Mouse (Mus musculus) c-Kit-positive CD71-positive TER-119-positive erythroid progenitor cells, embryonic 14.5 days (primary cell): ENCODE data around the gene Agrp.

ENCODE experiments used
- DNase-seq: peaks from one replicate; pipeline ENCODE4 v3.0.0-alpha.2; 2013; ENCODE audit warnings: low spot score

Gene Agrp

GRCm38 (mm10) chr8:105549506-105549905, 87.7 kb downstream of the Agrp start:
- no peak for DNase-seq

- no peak for DNase-seq
Measured at GRCm38 (mm10) chr8:105546384-105547350, 90.5 kb downstream of the Agrp start.

GRCm38 (mm10) chr8:105545249-105545648, 91.9 kb downstream of the Agrp start:
- DNase-seq: no peak

DNA sequence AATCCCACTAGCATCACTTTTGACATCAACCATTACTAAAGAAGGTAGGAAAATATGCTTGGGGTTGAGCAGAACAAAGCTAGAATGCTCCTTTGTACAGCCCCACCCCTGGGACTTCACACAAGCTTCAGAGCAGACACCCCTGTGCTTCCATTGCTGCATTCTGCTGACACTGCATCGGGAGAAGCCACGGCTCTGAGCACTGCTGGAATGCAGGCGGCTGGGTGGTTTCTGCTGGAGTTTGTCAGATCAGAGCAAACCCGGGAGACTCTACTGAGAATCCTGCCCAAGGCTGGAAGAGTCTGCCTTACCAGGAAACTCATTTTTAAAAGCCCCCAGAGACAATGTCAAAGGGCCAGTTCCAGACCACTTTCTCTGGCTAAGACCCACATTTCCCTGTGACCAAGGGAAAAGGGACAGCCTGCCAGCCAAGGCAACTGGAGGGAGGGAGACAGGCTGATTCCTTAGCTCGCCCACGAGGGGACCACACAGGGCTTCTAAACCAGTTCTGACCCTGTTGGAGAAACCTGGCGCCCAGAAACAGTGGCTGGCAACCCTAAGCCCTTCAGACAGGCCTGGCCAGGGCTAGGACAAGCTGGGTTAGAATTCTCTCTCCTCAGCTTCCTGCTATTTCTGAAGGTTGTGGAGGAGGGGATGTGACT, 92.5 kb downstream of the Agrp start:
- DNase-seq: no peak

GRCm38 (mm10) chr8:105543703-105544102, 93.5 kb downstream of the Agrp start:
- no peak for DNase-seq

- DNase-seq: no peak
Measured at GRCm38 (mm10) chr8:105542808-105543207, 94.4 kb downstream of the Agrp start.

DNA sequence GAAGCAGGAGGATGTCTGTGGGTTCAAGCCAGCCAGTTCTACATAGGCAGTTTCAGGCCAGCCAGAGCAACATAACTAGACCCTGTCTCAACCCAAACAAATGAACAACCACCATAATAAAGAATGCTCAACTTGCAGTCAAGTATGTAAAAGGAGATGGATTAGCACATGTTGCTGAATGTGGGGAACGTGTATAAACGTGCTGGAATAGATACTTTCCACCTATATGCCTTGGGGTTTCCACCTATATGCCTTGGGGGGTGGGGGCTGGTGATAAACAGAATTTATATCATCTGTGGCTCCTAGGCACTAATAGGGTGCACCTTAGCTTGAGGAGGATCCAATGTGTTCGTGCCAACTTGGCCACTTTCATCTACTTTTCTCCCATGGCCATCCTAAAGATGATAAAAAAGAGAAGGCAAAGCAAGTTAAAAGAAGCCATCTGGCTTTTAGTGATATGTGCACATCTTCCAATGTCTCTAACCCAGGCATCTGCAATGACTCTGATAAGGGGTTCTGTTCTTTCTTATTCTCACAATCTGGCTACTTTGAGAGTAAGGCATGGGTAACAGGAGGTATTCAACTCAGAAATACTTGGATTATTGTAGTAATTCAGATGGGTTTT, 95.0 kb downstream of the Agrp start:
- peak; percentile 81 for DNase-seq

GRCm38 (mm10) chr8:105538940-105539339, 98.3 kb downstream of the Agrp start:
- DNase-seq: no peak

DNA sequence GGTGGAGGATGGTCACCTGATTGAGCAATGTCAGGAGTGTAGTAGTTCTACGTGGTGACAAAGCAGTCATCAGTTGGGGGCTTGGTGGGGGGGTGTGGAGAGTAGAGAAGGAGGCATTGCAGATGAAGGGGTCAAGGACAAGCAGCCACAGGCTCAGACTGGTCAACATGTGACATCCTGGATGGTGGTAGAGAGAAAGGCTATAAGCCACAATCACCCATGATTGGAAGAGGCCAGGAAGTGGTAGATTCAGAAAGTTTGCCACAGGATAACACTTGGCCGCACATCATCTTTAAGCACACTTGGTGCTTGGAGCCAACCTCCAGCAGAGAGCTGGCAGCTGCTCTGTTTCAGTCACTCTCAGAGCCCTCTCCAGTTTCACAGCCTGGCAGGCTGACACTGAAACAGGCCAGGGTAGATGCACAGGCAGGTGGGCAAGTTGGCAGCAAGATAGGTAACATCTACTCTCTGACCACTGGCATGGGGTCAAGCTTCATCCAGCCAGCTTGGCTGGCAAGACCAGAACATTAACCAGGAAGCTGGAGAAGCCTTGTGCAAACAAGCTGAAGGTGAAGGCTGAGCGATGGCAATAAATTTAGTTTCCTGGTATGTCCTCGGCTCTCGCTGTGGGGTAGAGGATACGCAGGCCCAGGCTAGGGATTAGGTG, 100.0 kb downstream of the Agrp start:
- DNase-seq: no peak

GRCm38 (mm10) chr8:105536546-105536945, 100.6 kb downstream of the Agrp start:
- DNase-seq: no peak

GRCm38 (mm10) chr8:105533892-105534329, 103.3 kb downstream of the Agrp start:
- DNase-seq: peak; percentile 80

DNA sequence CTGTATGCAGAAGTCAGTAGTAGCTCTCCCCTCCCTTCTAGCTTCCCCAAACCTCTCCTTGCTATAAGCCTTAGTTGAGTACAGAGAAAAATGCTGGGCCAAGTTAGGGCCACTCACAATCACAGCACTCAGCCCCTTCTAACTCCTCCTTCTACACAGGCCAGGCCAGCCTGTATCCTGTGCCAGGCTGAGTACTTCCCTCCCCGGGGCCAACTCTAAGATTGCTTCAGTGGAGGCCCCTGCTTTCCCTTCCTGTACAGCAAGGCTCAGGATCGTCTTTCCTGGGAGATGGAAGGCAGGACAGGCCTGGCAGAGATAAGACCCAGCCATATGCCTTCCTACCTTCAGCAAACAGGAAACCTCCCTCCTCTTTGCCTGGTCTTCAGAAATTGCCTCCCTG, 103.8 kb downstream of the Agrp start:
- no peak for DNase-seq

- DNase-seq: peak; percentile 71
Measured at GRCm38 (mm10) chr8:105531774-105532173, 105.4 kb downstream of the Agrp start.

DNA sequence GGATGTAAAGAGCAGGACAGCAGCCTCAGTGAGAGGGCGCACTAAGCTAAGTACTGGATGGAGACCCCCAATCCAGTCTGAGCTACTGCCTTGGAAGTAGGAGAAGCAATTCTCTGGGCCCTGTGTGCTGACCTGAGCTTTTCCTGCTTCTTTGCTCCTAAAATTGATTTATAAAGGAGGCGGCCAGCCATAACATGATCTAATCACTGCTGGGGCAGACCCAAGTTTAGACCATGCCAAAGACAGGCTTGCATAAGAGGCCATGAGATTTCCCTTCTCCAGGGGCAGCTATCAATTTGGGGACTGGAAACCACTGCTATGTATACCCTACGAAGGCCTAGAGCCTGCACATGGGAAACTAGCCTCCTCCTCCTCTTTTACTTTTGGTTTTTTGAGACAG, 107.9 kb downstream of the Agrp start:
- no peak for DNase-seq

GRCm38 (mm10) chr8:105528206-105528605, 109.0 kb downstream of the Agrp start:
- no peak for DNase-seq

DNA sequence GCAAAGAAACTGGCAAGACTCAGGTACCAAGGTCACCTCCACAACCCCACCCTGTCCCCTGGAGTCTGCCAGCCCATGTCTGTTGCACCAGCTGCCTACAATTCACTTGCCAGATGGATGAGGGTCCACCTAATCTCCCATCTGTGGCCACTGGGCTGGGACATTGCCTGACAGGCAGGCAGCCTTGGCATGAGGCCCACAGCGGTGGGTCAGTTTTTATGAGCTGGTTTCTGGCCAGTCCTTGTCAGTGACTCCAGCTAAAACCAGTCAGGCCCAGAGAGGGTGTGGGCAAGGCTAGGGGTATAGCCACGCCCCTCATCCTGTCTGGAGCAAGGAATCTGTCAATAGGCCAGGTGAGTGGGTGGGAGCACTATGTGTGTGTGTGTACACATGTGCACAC, 110.1 kb downstream of the Agrp start:
- DNase-seq: no peak

GRCm38 (mm10) chr8:105522890-105523289, 114.3 kb downstream of the Agrp start:
- DNase-seq: no peak

DNA sequence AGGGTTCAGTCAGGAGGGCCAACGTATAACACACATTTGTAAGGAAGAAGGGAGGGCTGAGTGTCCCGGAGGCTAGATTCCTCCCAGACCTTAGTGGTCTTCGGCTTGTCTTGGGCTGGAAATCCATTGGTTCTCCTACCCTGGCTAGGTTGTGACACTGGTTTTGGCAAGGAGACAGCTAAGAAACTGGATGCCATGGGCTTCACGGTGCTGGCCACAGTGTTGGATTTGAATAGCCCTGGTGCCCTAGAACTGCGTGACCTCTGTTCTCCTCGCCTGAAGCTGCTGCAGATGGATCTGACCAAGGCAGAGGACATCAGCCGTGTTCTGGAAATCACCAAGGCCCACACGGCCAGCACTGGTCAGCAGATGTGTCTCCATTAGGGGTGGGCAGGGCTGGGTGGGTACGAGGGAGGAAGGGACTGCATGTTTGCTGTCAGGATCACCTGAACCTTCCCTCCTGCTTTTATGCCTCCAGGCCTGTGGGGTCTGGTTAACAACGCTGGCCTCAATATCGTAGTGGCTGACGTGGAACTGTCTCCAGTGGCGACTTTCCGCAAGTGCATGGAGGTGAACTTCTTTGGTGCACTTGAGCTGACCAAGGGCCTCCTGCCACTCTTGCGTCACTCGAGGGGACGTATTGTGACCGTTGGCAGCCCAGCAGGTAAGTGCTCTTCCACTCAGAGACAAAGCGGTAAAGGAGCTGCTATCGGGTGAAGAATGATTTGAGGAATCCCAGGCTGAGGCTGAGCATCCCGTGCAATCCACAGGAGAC, 115.0 kb downstream of the Agrp start:
- DNase-seq: no peak

GRCm38 (mm10) chr8:105521061-105521460, 116.1 kb downstream of the Agrp start:
- no peak for DNase-seq

DNA sequence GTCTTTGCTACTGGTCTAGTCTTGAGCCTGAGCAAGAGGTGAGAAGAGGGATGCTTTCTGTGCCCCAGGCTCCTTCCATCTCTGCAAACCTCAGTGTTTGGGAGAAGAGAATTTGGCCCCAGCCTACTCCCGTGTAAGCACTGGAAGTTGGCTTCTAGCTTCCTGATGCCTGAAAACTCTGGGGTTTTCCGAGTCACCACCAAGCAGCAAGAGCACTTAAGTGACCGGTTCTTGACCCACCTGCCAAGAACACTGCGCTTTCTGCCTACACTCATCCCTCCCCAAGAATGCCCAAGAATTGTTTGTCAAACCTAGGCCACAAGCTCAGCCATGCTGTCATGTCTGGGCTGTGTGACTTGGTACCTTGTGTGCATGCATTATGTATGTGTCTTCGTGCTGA, 116.7 kb downstream of the Agrp start:
- DNase-seq: no peak

DNA sequence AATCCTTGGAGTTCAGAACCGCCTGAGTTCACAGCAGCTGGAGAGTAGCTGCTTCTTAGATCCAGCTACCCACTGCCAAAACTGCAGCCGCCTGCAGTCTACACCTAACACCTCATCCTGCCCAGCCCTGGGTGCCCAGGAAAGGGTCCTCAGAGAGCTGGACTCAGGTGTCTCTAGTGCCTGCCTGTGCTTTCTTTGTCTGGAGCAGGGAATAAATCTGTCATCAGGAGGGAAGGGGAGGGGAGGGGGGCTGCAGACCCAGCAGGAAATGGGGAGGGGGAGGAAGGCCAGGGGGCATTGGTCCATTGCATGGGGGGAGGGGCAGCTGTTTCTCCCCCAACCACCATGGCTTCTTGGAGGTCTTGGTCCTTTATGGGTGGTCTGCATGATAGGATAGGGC, 117.6 kb downstream of the Agrp start:
- DNase-seq: no peak
